Mouse (Mus musculus) heart, embryonic 14.5 days (tissue): ENCODE measurements around the gene Nxnl2. TPM values are rescaled to one million over a fixed set of nuclear protein-coding genes. Genes with fewer than 3 reads are reported as not detected.

Source experiments
- ATAC-seq: fragments of 200-750 bp; cut with Nextera tagmentation; 2 replicates; pipeline ENCODE4 v1.8.0; 2017; ENCODE audit warnings: low read depth, moderate TSS enrichment; ENCODE audit not compliant: insufficient number of reproducible peaks, insufficient read depth, low FRiP score
- H3K27ac ChIP-seq, 2 experiments: fragments of 200-500 bp in 1 of 2; fragments of 300-500 bp in 1 of 2; sonication (generic) in 1 of 2; replicated peaks in 1 of 2; 2 replicates each; pipeline ENCODE4 v1.5.1; 2012 to 2014; ENCODE audit warnings: low read depth in 2 of 2, low read length in 2 of 2, control low read depth in 1 of 2, mild to moderate bottlenecking in 1 of 2, mixed read lengths in 1 of 2; ENCODE audit not compliant: control insufficient read depth in 1 of 2, insufficient read depth in 1 of 2
- H3K27me3 ChIP-seq: fragments of 300-500 bp; sonication (generic); 2 replicates; pipeline ENCODE4 v1.6.1; 2014; ENCODE audit warnings: mild to moderate bottlenecking, low read length, control low read depth; ENCODE audit not compliant: control insufficient read depth, insufficient read depth
- H3K36me3 ChIP-seq: fragments of 300-500 bp; sonication (generic); 2 replicates; pipeline ENCODE4 v1.6.1; 2014; ENCODE audit warnings: mild to moderate bottlenecking, control low read depth, low read length, mixed read lengths; ENCODE audit not compliant: control insufficient read depth, insufficient read depth
- H3K4me1 ChIP-seq, 2 experiments: fragments of 200-500 bp in 1 of 2; fragments of 300-500 bp in 1 of 2; sonication (generic) in 1 of 2; 2 replicates each; pipeline ENCODE4 v1.6.1; 2012 to 2014; ENCODE audit warnings: low read length in 2 of 2, control low read depth in 1 of 2, mixed read lengths in 1 of 2; ENCODE audit not compliant: control insufficient read depth in 2 of 2, insufficient read depth in 2 of 2
- H3K4me2 ChIP-seq: fragments of 300-500 bp; sonication (generic); 2 replicates; pipeline ENCODE4 v1.6.1; 2014; ENCODE audit warnings: mild to moderate bottlenecking, low read length
- H3K4me3 ChIP-seq, 2 experiments: fragments of 200-500 bp in 1 of 2; fragments of 300-500 bp in 1 of 2; sonication (generic) in 1 of 2; 2 replicates each; pipeline ENCODE4 v1.5.1; 2012 to 2014; ENCODE audit warnings: low read length in 2 of 2, mild to moderate bottlenecking in 2 of 2, control low read depth in 1 of 2, low read depth in 1 of 2, moderate library complexity in 1 of 2; ENCODE audit not compliant: control insufficient read depth in 1 of 2, insufficient read depth in 1 of 2
- H3K9ac ChIP-seq: fragments of 300-500 bp; sonication (generic); 2 replicates; pipeline ENCODE4 v1.6.1; 2014; ENCODE audit warnings: mild to moderate bottlenecking, low read length
- H3K9me3 ChIP-seq: fragments of 300-500 bp; sonication (generic); 2 replicates; pipeline ENCODE4 v1.6.1; 2016; ENCODE audit warnings: low read length, control low read depth; ENCODE audit not compliant: control insufficient read depth
- WGBS: fragments of 180-500 bp; shearing (Covaris S2); extraction: QIAGEN DNeasy Blood & Tissue Kit; methylation state at CpG from one replicate; pipeline ENCODE4 v1.1.7; 2014; 5-methylcytosine and 5-hydroxymethylcytosine counted together
- polyA plus RNA-seq: library from polyadenylated mRNA; unstranded; fragments of >200 nt; fragmentation: Nextera tagmentation; extraction: Ambion mirVana; gene quantifications from 2 replicates; pipeline ENCODE4 v1.2.1, GENCODE M21; 2014

Nxnl2 gene
- polyA plus RNA-seq, 1 experiment from 2014 or later = 2.3 TPM

DNA sequence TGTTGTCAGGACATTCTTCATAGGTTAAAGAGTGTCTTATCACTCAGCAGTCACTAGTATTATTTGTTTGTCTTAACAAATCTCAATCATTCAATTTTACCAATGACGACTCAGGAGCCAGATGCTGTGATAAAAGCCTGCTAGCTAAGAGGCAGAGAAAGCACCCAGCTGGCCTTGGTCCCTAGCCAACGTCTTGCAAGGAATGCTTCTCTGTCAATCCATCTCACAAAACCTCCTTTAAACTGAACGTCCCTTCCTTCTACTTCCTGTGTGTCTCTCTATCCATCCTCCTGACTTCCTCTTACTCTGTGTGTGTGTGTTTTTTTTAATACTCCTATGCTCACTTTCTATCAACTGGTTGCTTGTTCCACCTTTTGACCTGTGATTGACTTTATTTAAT, 8.5 kb downstream of the Nxnl2 start:
- 34% methylated on average over 3 of the region's 3 CpGs for WGBS
- ATAC-seq = no peak

DNA sequence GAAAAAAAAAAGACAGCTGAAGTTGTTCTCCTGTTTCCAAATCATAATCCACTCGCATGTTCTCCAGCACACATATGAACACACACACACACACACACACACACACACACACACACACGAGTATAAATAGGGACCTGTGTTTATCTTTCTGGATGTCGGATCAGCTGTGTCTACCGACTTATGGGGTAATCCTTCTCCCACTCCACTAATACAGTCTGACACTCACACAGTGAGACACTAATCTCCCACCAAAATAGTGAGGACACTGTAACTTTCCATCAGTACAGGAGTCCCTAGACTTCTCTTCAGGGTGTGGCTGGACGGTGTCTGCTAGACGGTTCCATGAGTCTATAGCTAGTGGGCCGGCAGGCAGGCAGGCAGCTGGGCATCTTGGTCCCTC, 11.4 kb downstream of the Nxnl2 start:
- Histone ChIP-seq H3K9me3 (no peaks in the 10 kb centered on the region), H3K36me3 (no peaks in the 10 kb centered on the region), H3K4me2 (no peak overlapping the region), H3K27ac (no peak overlapping the region), H3K27me3 (no peaks in the 10 kb centered on the region), H3K9ac (no peak overlapping the region), H3K4me3 (no peak overlapping the region), H3K4me1 (no peaks in the 10 kb centered on the region)
- no peak for ATAC-seq
- WGBS = 79% methylated on average over 7 of the region's 7 CpGs

More for the DNA sequence above, 8.5 kb downstream of the Nxnl2 start:
- Histone ChIP-seq H3K9me3 (no peaks in the 10 kb centered on the region), H3K27ac (no peak overlapping the region), H3K4me3 (no peak overlapping the region), H3K4me1 (peaks cover 0 to 3% of the 10 kb centered on the region in 2 experiments; a peak in 1 of 4 replicates), H3K27me3 (no peaks in the 10 kb centered on the region), H3K36me3 (no peaks in the 10 kb centered on the region), H3K4me2 (no peak overlapping the region), H3K9ac (no peak overlapping the region)

DNA sequence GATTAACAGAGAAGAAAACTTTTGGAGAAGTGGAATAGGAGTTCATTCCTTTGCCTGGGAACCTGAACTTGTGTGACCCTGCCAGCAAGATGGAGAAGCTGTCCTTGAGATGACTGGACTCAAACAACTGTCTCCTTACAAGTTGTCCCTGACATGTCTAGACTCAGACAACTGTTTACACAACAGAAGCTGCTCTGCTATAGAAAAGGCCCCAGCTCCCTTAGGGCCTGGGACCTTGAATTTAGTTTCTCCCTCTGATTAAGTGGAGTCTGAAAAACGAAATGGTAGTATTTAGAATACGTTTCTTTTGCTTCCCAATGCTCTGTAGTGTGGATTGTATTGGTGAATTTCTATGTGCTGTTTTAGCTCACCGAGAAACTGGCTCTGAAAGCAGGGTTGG, 14.1 kb downstream of the Nxnl2 start:
- ATAC-seq = no peak
- Histone ChIP-seq H3K4me3 (no peak overlapping the region), H3K27ac (no peak overlapping the region), H3K9ac (no peak overlapping the region), H3K36me3 (no peaks in the 10 kb centered on the region), H3K27me3 (no peaks in the 10 kb centered on the region), H3K4me2 (no peak overlapping the region), H3K4me1 (no peaks in the 10 kb centered on the region), H3K9me3 (no peaks in the 10 kb centered on the region)
- 74% methylated on average over 3 of the region's 3 CpGs for WGBS

- Histone ChIP-seq H3K4me1 (no peaks in the 10 kb centered on the region), H3K9me3 (no peaks in the 10 kb centered on the region), H3K9ac (no peak overlapping the region), H3K36me3 (no peaks in the 10 kb centered on the region), H3K27me3 (no peaks in the 10 kb centered on the region), H3K4me2 (no peak overlapping the region), H3K4me3 (no peak overlapping the region), H3K27ac (no peak overlapping the region)
- no peak for ATAC-seq
- 58% methylated on average over 3 of the region's 3 CpGs for WGBS
Observed at GRCm38 (mm10) chr13:51190336-51190735, 19.5 kb downstream of the Nxnl2 start.

DNA sequence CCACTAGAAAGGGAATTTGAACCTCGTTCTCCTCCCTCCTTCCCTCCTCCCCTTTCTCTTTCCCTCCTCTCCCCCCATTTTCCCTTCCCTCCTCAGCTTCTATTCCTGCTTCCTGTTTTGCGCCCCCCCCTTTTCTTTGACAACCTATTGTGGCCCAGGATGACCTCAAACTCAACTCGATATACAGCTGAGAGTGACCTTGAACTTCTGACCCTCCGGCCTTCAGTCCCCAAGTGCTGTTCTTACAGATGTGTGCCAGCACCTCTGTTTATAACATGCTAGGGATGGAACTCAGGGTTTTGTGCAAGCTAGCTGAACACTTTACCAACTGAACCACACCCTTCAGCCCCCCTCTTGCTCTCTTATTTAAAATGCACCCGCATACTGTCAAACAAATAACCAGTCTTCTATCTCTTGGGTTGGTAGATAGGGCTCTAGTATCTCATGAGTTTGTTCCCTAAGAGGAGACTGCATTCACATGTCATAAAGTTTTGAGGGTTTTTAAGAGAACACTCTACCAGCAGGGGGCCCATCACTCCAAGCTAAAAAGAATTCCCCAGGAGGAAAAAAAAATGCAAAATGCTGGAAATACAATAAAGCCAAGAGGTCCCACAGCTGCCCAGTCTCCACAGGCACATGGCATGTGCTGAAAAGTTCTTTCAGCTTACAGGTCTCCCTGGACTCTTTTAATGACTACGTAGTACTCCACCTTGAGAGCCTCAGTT, 20.8 kb downstream of the Nxnl2 start:
- ATAC-seq = no peak
- Histone ChIP-seq H3K9ac (no peak overlapping the region), H3K4me3 (no peak overlapping the region), H3K9me3 (no peaks in the 10 kb centered on the region), H3K4me1 (no peaks in the 10 kb centered on the region), H3K27me3 (no peaks in the 10 kb centered on the region), H3K4me2 (no peak overlapping the region), H3K27ac (no peak overlapping the region), H3K36me3 (no peaks in the 10 kb centered on the region)
- 74% methylated on average over 6 of the region's 6 CpGs for WGBS

DNA sequence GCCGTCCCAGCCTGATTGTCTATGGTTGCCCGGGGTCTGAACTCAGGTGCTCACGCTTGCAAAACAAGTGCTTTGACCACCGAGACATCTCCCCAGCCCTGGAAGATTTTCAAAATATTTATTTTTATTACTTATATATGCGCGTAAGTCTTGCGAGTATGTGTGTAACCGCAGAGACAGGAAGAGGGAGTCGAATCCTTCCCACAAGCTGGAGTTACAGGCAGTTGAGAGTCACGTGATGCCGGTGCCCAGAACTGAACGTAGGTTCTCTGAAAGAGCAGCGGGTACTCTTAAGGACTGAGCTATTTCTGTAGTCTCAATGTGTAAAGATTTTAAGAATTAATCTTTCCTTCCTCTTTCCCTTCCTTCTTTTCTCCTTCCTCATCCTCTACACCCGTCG, 23.1 kb downstream of the Nxnl2 start:
- Histone ChIP-seq H3K9ac (no peak overlapping the region), H3K4me3 (no peak overlapping the region), H3K4me2 (no peak overlapping the region), H3K36me3 (no peaks in the 10 kb centered on the region), H3K4me1 (peaks cover 0 to 6% of the 10 kb centered on the region in 2 experiments; a peak in 2 of 4 replicates), H3K27ac (no peak overlapping the region), H3K9me3 (no peaks in the 10 kb centered on the region), H3K27me3 (no peaks in the 10 kb centered on the region)
- WGBS = 82% methylated on average over 15 of the region's 15 CpGs
- ATAC-seq = no peak

DNA sequence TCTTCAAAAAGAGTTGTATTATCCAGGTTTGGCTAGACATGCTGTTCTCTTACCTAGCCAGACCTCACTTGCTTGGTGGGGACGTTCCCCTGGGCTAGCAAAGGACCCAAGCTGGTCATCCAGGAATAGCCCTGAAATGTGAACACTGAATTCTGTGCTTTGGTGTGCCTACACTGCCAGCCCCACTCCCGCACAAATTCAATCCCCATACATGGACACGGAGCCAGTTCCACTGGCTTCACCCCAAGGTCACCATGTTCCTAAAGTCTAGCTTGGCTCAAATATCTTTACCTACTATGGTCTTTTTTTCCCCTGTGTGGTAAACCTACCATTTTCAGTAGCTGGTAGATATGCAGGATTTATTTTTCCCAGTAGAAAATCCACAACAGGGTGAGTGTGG, 26.9 kb downstream of the Nxnl2 start:
- no peak overlapping the region for H3K4me3 ChIP-seq
- no peak overlapping the region for H3K9ac ChIP-seq
- H3K4me1 ChIP-seq = peaks cover 0 to 6% of the 10 kb centered on the region in 2 experiments; a peak in 2 of 4 replicates
- no peak overlapping the region for H3K4me2 ChIP-seq
- H3K36me3 ChIP-seq = no peaks in the 10 kb centered on the region
- no peak overlapping the region for H3K27ac ChIP-seq
- 77% methylated on average over 3 of the region's 3 CpGs for WGBS
- no peaks in the 10 kb centered on the region; the same call in 1 of the 2 replicates for H3K27me3 ChIP-seq
- H3K9me3 ChIP-seq = 0 out of 2 replicates have a peak, but pooled peaks cover 6% of the 10 kb centered on the region
- no peak for ATAC-seq

- Histone ChIP-seq H3K27me3 (no peaks in the 10 kb centered on the region; the same call in 1 of the 2 replicates), H3K4me2 (no peak overlapping the region), H3K36me3 (no peaks in the 10 kb centered on the region), H3K9ac (no peak overlapping the region; the same call in 1 of the 2 replicates), H3K27ac (no peak overlapping the region), H3K4me3 (no peak overlapping the region), H3K9me3 (0 out of 2 replicates have a peak, but pooled peaks cover 6% of the 10 kb centered on the region), H3K4me1 (peaks cover 0 to 6% of the 10 kb centered on the region in 2 experiments; a peak in 2 of 4 replicates)
- ATAC-seq = no peak
- WGBS = 42% methylated on average over 5 of the region's 5 CpGs
Observed at GRCm38 (mm10) chr13:51198186-51198585, 27.4 kb downstream of the Nxnl2 start.
